Mouse (Mus musculus): ENCODE results near the gene Pa2g4.
"Not testable (repeated sequence)": the region's sequence is repeated elsewhere in the genome, so short reads cannot be mapped to it uniquely, and the experiment has no call there.

- TF ChIP-seq CTCF (IDR thresholded peaks at IDR 0.05; ENCODE audit: low read depth, low read length); POLR2A (IDR thresholded peaks at IDR 0.05; ENCODE audit: insufficient read depth, low read length): not testable (repeated sequence)
These were observed 17.6 kb downstream of the Pa2g4 start for GRCm38 (mm10) chr10:128548051-128548791.
